Mouse (Mus musculus): ENCODE measurements around the gene Gm8332. TPM values are rescaled to one million over a fixed set of nuclear protein-coding genes. Genes with fewer than 3 reads are reported as not detected.
"Not testable (repeated sequence)": the region's sequence is repeated elsewhere in the genome, so short reads cannot be mapped to it uniquely, and the experiment has no call there.

Gm8332 gene
- polyA plus RNA-seq, 1 experiment: not detected

- H3K27ac ChIP-seq (ENCODE audit: insufficient read depth, low read depth, low read length): no peak overlapping the region
- H3K36me3 ChIP-seq (ENCODE audit: control insufficient read depth, insufficient read depth, low read length): no peaks in the 10 kb centered on the region
- no peak for TF ChIP-seq CTCF (conservative IDR thresholded peaks at IDR 0.05; ENCODE audit: insufficient read depth, insufficient read length, low read depth, low read length)
- no peak for TF ChIP-seq POLR2A (IDR thresholded peaks at IDR 0.05; ENCODE audit: low read depth, low read length)
- no peaks in the 10 kb centered on the region for H3K27me3 ChIP-seq (replicated peaks; ENCODE audit: control insufficient read depth, insufficient read depth, low read length)
- 93% methylated on average over 3 of the region's 3 CpGs for WGBS
- H3K4me3 ChIP-seq (ENCODE audit: insufficient read depth, low read depth, low read length): no peak overlapping the region
- no peaks in the 10 kb centered on the region for H3K4me1 ChIP-seq (ENCODE audit: control insufficient read depth, insufficient read depth, low read length)
- no peak for DNase-seq
These were observed 30.5 kb downstream of the Gm8332 start for GRCm38 (mm10) chr12:88219445-88219844.

DNA sequence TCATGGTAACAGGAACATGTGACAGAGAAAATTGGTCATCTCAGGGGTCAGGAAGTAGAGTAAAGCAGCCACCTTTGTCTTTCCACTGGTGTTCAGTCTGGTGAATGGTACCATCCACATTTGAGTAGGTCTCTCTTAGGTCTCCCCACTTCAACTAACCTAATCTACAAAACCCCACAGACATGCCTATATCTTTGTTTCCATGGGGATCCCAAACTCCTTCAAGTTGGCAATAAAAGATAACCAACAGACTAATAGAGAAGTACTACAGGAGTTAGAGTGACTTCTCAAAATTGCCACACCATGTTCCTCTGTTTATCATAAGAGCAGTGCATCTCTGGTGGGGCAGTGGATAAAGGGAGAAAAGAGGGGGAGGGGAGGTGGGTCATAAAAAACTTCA lies 31.8 kb downstream of the Gm8332 start:
- not testable (repeated sequence) for DNase-seq; H3K4me1 ChIP-seq (ENCODE audit: control insufficient read depth, insufficient read depth, low read length)

GRCm38 (mm10) chr12:88214641-88215040 lies 35.3 kb downstream of the Gm8332 start:
- TF ChIP-seq POLR2A (IDR thresholded peaks at IDR 0.05; ENCODE audit: low read depth, low read length) (no peak), CTCF (conservative IDR thresholded peaks at IDR 0.05; ENCODE audit: insufficient read depth, insufficient read length, low read depth, low read length) (no peak)
- no peak for DNase-seq
- 87% methylated on average over 12 of the region's 12 CpGs for WGBS
- Histone ChIP-seq H3K36me3 (ENCODE audit: control insufficient read depth, insufficient read depth, low read length) (no peaks in the 10 kb centered on the region), H3K27me3 (replicated peaks; ENCODE audit: control insufficient read depth, insufficient read depth, low read length) (no peaks in the 10 kb centered on the region), H3K4me1 (ENCODE audit: control insufficient read depth, insufficient read depth, low read length) (no peaks in the 10 kb centered on the region), H3K4me3 (ENCODE audit: insufficient read depth, low read depth, low read length) (no peak overlapping the region), H3K27ac (ENCODE audit: insufficient read depth, low read depth, low read length) (no peak overlapping the region)

More for the DNA sequence above, 31.8 kb downstream of the Gm8332 start:
- not testable (repeated sequence) for H3K36me3 ChIP-seq (ENCODE audit: control insufficient read depth, insufficient read depth, low read length); H3K27ac ChIP-seq (ENCODE audit: insufficient read depth, low read depth, low read length); H3K27me3 ChIP-seq (replicated peaks; ENCODE audit: control insufficient read depth, insufficient read depth, low read length); H3K4me3 ChIP-seq (ENCODE audit: insufficient read depth, low read depth, low read length)

DNA sequence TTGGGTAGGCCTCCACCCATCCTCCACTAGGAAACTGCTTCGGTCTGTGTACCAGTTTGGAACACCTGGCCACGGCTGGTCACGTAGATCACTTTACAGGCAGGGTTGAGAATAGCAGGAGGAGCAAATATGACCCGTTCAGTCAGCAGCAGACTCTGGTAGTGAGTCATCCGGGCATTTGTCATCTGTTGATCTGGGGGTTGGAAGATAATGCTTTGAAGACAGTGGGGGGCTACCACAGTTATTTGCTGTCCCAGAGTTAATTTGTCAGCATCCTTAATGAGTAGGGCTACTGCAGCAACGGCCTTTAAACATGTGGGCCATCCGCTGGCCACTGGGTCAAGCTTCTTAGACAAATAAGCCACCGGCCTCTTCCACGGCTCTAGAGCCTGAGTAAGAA lies 38.4 kb downstream of the Gm8332 start:
- not testable (repeated sequence) for DNase-seq; H3K4me1 ChIP-seq (ENCODE audit: control insufficient read depth, insufficient read depth, low read length); H3K27ac ChIP-seq (ENCODE audit: insufficient read depth, low read depth, low read length); H3K4me3 ChIP-seq (ENCODE audit: insufficient read depth, low read depth, low read length); H3K36me3 ChIP-seq (ENCODE audit: control insufficient read depth, insufficient read depth, low read length); H3K27me3 ChIP-seq (replicated peaks; ENCODE audit: control insufficient read depth, insufficient read depth, low read length)
- 55% methylated on average over 9 of the region's 9 CpGs for WGBS

DNA sequence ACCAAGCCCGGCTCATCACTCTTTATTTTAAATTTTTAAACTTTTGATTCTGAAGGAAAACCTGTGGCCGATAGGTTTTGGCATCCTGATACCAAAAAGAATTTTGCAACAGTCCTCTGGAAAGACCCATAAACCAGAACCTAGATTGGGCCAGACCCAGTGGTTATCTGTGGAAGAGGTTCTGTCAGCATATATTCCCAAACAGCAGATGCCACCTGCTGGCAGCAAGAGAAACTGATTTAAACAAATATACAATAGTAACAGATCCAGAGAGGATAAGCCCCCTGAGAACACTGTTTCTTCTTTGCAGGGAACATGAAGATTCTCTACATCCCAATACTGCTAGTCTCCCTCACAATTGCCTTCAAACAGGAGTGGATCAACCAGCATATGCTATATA lies 47.0 kb downstream of the Gm8332 start:
- H3K27me3 ChIP-seq (replicated peaks; ENCODE audit: control insufficient read depth, insufficient read depth, low read length): no peaks in the 10 kb centered on the region
- no peak for TF ChIP-seq POLR2A (IDR thresholded peaks at IDR 0.05; ENCODE audit: low read depth, low read length)
- no peak for TF ChIP-seq CTCF (conservative IDR thresholded peaks at IDR 0.05; ENCODE audit: insufficient read depth, insufficient read length, low read depth, low read length)
- WGBS: 94% methylated on average over 2 of the region's 2 CpGs
- H3K27ac ChIP-seq (ENCODE audit: insufficient read depth, low read depth, low read length): no peak overlapping the region
- DNase-seq: peak; percentile 10
- no peaks in the 10 kb centered on the region for H3K36me3 ChIP-seq (ENCODE audit: control insufficient read depth, insufficient read depth, low read length)
- no peaks in the 10 kb centered on the region for H3K4me1 ChIP-seq (ENCODE audit: control insufficient read depth, insufficient read depth, low read length)
- no peak overlapping the region for H3K4me3 ChIP-seq (ENCODE audit: insufficient read depth, low read depth, low read length)

Other genes starting within 250 kb of the Gm8332 start
- gene Gm2075, start 238.3 kb downstream of the Gm8332 start, polyA plus RNA-seq (2012; rRNA removed): not detected in 2 replicates
- gene Gm6803, start 231.3 kb downstream of the Gm8332 start, polyA plus RNA-seq (2012; rRNA removed): not detected in 2 replicates
- gene Gm2056, start 223.1 kb downstream of the Gm8332 start, polyA plus RNA-seq (2012; rRNA removed): not detected in 2 replicates
- gene Gm16368, start 166.4 kb downstream of the Gm8332 start, polyA plus RNA-seq (2012; rRNA removed): not detected in 2 replicates
- not detected in 2 replicates for gene Gm10436, start 68.0 kb downstream of the Gm8332 start, polyA plus RNA-seq (2012; rRNA removed)
- gene Gm5662, start 24.4 kb upstream of the Gm8332 start, polyA plus RNA-seq (2012; rRNA removed): not detected in 2 replicates
- gene Gm5039, start 73.9 kb upstream of the Gm8332 start, polyA plus RNA-seq (2012; rRNA removed): not detected in 2 replicates
- 33.2 and 37.8 TPM in 2 replicates for gene Adck1, start 110.5 kb upstream of the Gm8332 start, polyA plus RNA-seq (2012; rRNA removed)

Data from kidney, adult 2 months (tissue).